ENCODE assay signal across 10 mouse cellular contexts in genomic region chr4:129782857-129783331, GRCm38 (mm10). TPM values are rescaled to one million over a fixed set of nuclear protein-coding genes. Genes with fewer than 3 reads are reported as not detected.
DNase-seq lines count a peak whose midpoint lies in the region; ATAC-seq lines count a peak whose summit lies in the region.
"Had no signal": no experiment of that assay in that cellular context is flagged by ENCODE, and none has a peak within 500 bp of the region (broad histone marks: within the 10 kb centered on the region; RNA-seq: fewer than 3 reads in every experiment).

No protein-coding gene starts in this region.

- H3K4me1 ChIP-seq in kidney, embryonic 16.5 days (ENCODE audit: insufficient read depth, low read length): peaks cover 4% of the 10 kb centered on the region; the same call in 1 of the 2 replicates
- peaks cover 16% of the 10 kb centered on the region for H3K4me1 ChIP-seq in hindbrain, embryonic 12.5 days
- peaks cover 10% of the 10 kb centered on the region for H3K4me1 ChIP-seq in midbrain, embryonic 16.5 days (ENCODE audit: control insufficient read depth, insufficient read depth, low read length)

- H3K9ac ChIP-seq in kidney, embryonic 16.5 days (replicated peaks; ENCODE audit: low read length): no peak overlapping the region
- H3K9ac ChIP-seq in hindbrain, embryonic 12.5 days: no peak overlapping the region
- H3K9ac ChIP-seq in midbrain, embryonic 16.5 days (ENCODE audit: low read depth, low read length): no peak overlapping the region

- no peaks in the 10 kb centered on the region for H3K9me3 ChIP-seq in kidney, embryonic 16.5 days (ENCODE audit: low read length)
- H3K9me3 ChIP-seq in hindbrain, embryonic 12.5 days (replicated peaks): no peaks in the 10 kb centered on the region
- no peaks in the 10 kb centered on the region for H3K9me3 ChIP-seq in midbrain, embryonic 16.5 days (replicated peaks; ENCODE audit: control insufficient read depth, low read length, poor library complexity, severe bottlenecking)

- H3K4me2 ChIP-seq in kidney, embryonic 16.5 days (replicated peaks; ENCODE audit: low read depth, low read length): no peak overlapping the region
- no peak overlapping the region for H3K4me2 ChIP-seq in hindbrain, embryonic 12.5 days (replicated peaks)
- H3K4me2 ChIP-seq in midbrain, embryonic 16.5 days (ENCODE audit: low read length): no peak overlapping the region

- 0 out of 2 replicates have a peak, but pooled peaks have one; percentile 35 for ATAC-seq in kidney, embryonic 16.5 days (ENCODE audit: low FRiP score, low TSS enrichment)
- ATAC-seq in common myeloid progenitor, adult 5-6 weeks (replicated peaks; ENCODE audit: low read depth, poor library complexity, severe bottlenecking): peak; percentile 24
- ATAC-seq in hindbrain, embryonic 12.5 days (ENCODE audit: low FRiP score): no peak; the same call in 1 of the 2 replicates
- ATAC-seq in midbrain, embryonic 16.5 days: peak; percentile 28; the same call in 1 of the 2 replicates
- ATAC-seq: Patski had no signal

- no peak overlapping the region for H3K27ac ChIP-seq in kidney, embryonic 16.5 days (ENCODE audit: low read length)
- 0 out of 2 replicates have a peak overlapping the region, but pooled peaks have one; percentile 19 for H3K27ac ChIP-seq in hindbrain, embryonic 12.5 days
- no peak overlapping the region for H3K27ac ChIP-seq in midbrain, embryonic 16.5 days (ENCODE audit: low read length)

- H3K27me3 ChIP-seq in kidney, embryonic 16.5 days (ENCODE audit: insufficient read depth, low read length): no peaks in the 10 kb centered on the region
- no peaks in the 10 kb centered on the region for H3K27me3 ChIP-seq in hindbrain, embryonic 12.5 days
- H3K27me3 ChIP-seq in midbrain, embryonic 16.5 days (ENCODE audit: control insufficient read depth, insufficient read depth, low read depth, low read length): no peaks in the 10 kb centered on the region
- H3K27me3 ChIP-seq: Patski had no signal

- H3K36me3 ChIP-seq in kidney, embryonic 16.5 days (ENCODE audit: insufficient read depth, low read length): no peaks in the 10 kb centered on the region
- no peaks in the 10 kb centered on the region for H3K36me3 ChIP-seq in hindbrain, embryonic 12.5 days
- H3K36me3 ChIP-seq in midbrain, embryonic 16.5 days (ENCODE audit: control insufficient read depth, insufficient read depth, low read length): no peaks in the 10 kb centered on the region

- WGBS in kidney, embryonic 16.5 days: 27% methylated on average over 3 of the region's 3 CpGs
- 32% methylated on average over 3 of the region's 3 CpGs for WGBS in hindbrain, embryonic 12.5 days
- 41% methylated on average over 3 of the region's 3 CpGs for WGBS in midbrain, embryonic 16.5 days

- DNase-seq in kidney, adult 8-10 months: no peak
- DNase-seq in cerebellum, adult 11-12 months: no peak
- no peak for DNase-seq in kidney, adult 18-20 months
- DNase-seq in urinary bladder, postnatal 14 days (ENCODE audit: low spot score): no peak

- no peak overlapping the region for H3K4me3 ChIP-seq in kidney, embryonic 16.5 days (ENCODE audit: low read length)
- H3K4me3 ChIP-seq in hindbrain, embryonic 12.5 days: no peak overlapping the region
- no peak overlapping the region for H3K4me3 ChIP-seq in midbrain, embryonic 16.5 days (ENCODE audit: low read depth, low read length)
- H3K4me3 ChIP-seq: erythroblast, embryonic 14.5 days had no signal

RNA-seq across cellular contexts. Expression of gene Ptp4a2, which starts 28.1 kb away (rescaled TPM):
- polyA plus RNA-seq in kidney, embryonic 16.5 days (2015; fragmentation: Nextera tagmentation; extraction: Ambion mirVana): 272 and 298 TPM in 2 replicates
- total RNA-seq in common myeloid progenitor, adult 5-6 weeks (2017): 364 and 441 TPM in 2 replicates
- polyA plus RNA-seq in hindbrain, embryonic 12.5 days (2016; fragmentation: Nextera tagmentation; extraction: Ambion mirVana): 347 and 360 TPM in 2 replicates
- polyA plus RNA-seq in midbrain, embryonic 16.5 days (2015; fragmentation: Nextera tagmentation; extraction: Ambion mirVana): 222 and 255 TPM in 2 replicates

RNA-seq across cellular contexts. Expression of gene Khdrbs1, which starts 40.8 kb away (rescaled TPM):
- 92.1 and 105 TPM in 2 replicates for polyA plus RNA-seq in kidney, embryonic 16.5 days (2015; fragmentation: Nextera tagmentation; extraction: Ambion mirVana)
- 102 and 120 TPM in 2 replicates for total RNA-seq in common myeloid progenitor, adult 5-6 weeks (2017)
- 215 and 227 TPM in 2 replicates for polyA plus RNA-seq in hindbrain, embryonic 12.5 days (2016; fragmentation: Nextera tagmentation; extraction: Ambion mirVana)
- polyA plus RNA-seq in midbrain, embryonic 16.5 days (2015; fragmentation: Nextera tagmentation; extraction: Ambion mirVana): 116 and 132 TPM in 2 replicates
